24 mouse cellular contexts compared by ENCODE assay signal in the genomic region with DNA sequence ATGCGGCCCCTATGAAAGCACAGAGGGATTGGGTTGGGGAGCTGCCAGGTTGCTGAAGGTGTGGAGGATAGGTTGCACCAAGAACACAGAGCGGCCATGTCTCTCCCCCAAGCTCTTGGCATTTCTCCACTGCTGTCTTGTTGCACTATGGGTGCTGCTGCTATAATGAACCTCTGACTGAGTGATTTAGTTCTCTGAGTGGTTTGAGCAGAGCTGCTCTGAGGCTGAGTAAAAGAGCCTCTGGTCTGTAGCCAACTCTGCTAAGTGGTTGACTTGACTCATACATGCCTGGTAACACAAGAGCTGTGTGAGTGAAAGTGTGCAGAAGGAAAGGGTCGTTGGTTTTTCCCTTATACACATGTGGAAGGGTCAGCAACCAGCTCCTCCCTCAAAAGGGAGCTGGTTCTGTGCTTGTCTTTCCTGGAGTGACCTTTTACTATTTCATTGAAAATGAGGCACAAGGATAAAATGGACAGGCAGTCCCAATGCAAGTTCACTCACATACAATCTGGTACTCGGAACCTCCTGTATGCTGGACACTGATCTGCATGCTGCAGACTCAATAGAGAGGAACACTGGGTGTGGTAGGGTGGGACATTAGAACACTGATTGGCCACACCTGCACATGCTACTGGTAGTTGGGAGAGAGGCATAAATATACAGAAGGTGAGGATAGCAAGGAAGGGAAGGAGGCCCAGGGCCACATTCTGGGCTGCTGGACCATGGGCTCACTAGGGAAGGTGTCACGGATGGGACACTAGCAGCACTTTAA. TPM values are rescaled to one million over a fixed set of nuclear protein-coding genes. Genes with fewer than 3 reads are reported as not detected.
DNase-seq lines count a peak whose midpoint lies in the region; ATAC-seq and TF ChIP-seq lines count a peak whose summit lies in the region.
"Not testable (repeated sequence)": the region's sequence is repeated elsewhere in the genome, so short reads cannot be mapped to it uniquely, and the experiment has no call there.
"Had no signal": no experiment of that assay in that cellular context is flagged by ENCODE, and none has a peak within 500 bp of the region (broad histone marks: within the 10 kb centered on the region; RNA-seq: fewer than 3 reads in every experiment).

No protein-coding gene starts in this region.

- peak overlapping the region; percentile 60 for H3K4me3 ChIP-seq in liver, adult 2 months (ENCODE audit: insufficient read depth, low read depth, low read length)
- not testable (repeated sequence) for H3K4me3 ChIP-seq in lung, embryonic 15.5 days; stomach, postnatal 0 days (ENCODE audit: low read depth, low read length)

- WGBS in liver, adult 2 months = 21% methylated on average over 5 of the region's 5 CpGs
- WGBS in lung, embryonic 15.5 days = 62% methylated on average over 4 of the region's 5 CpGs
- WGBS in stomach, postnatal 0 days = 57% methylated on average over 4 of the region's 5 CpGs

- not testable (repeated sequence) for H3K27me3 ChIP-seq in liver, adult 2 months (ENCODE audit: control insufficient read depth, insufficient read depth, low read length); lung, embryonic 15.5 days; stomach, postnatal 0 days (ENCODE audit: control insufficient read depth, insufficient read depth, low read length)

- H3K4me2 ChIP-seq in lung, embryonic 15.5 days; stomach, postnatal 0 days (replicated peaks; ENCODE audit: low read depth): not testable (repeated sequence)

- TF ChIP-seq POLR2A in liver, adult 2 months (IDR thresholded peaks at IDR 0.05; ENCODE audit: extremely low read depth, insufficient read depth, low read length) = not testable (repeated sequence)

- peak; percentile 85 for DNase-seq in NIH3T3 (ENCODE audit: low read depth)
- peak; percentile 8 for DNase-seq in adrenal gland, postnatal 10 days
- peak; percentile 84 for DNase-seq in heart, adult 11 months
- peak; percentile 63 for DNase-seq in liver, adult 2 months (ENCODE audit: extremely low read depth, low read depth, low spot score)
- DNase-seq in stomach, postnatal 0 days (ENCODE audit: low spot score) = peak; percentile 23

- peak overlapping the region; percentile 71 for H3K9ac ChIP-seq in liver, adult 2 months (ENCODE audit: low read depth, low read length)
- H3K9ac ChIP-seq in lung, embryonic 15.5 days; stomach, postnatal 0 days (ENCODE audit: low read length): not testable (repeated sequence)

- peak overlapping the region; percentile 66 for H3K27ac ChIP-seq in liver, adult 2 months (replicated peaks; ENCODE audit: insufficient read depth, low read depth, low read length)
- not testable (repeated sequence) for H3K27ac ChIP-seq in lung, embryonic 15.5 days
- H3K27ac ChIP-seq in stomach, postnatal 0 days (replicated peaks) = peak overlapping the region; percentile 56

- H3K4me1 ChIP-seq in liver, adult 2 months (ENCODE audit: control insufficient read depth, insufficient read depth, low read length) = peaks cover 30% of the 10 kb centered on the region
- H3K4me1 ChIP-seq in lung, embryonic 15.5 days; stomach, postnatal 0 days (replicated peaks; ENCODE audit: control insufficient read depth, insufficient read depth): not testable (repeated sequence)

- ATAC-seq in lung, embryonic 15.5 days (ENCODE audit: borderline replicate concordance, extremely low read depth, low FRiP score, low TSS enrichment) = peak; percentile 11; the same call in 1 of the 2 replicates
- ATAC-seq in megakaryocyte progenitor cell, adult 5-6 weeks (replicated peaks; ENCODE audit: poor library complexity) = peak; percentile 8; the same call in 1 of the 2 replicates
- ATAC-seq in stomach, postnatal 0 days (ENCODE audit: low FRiP score, low TSS enrichment) = peak; percentile 62

- H3K9me3 ChIP-seq in lung, embryonic 15.5 days; stomach, postnatal 0 days (ENCODE audit: control insufficient read depth, low read length): not testable (repeated sequence)

- peaks cover 19% of the 10 kb centered on the region; the same call in 1 of the 2 replicates for H3K79me2 ChIP-seq in liver, adult 2 months (ENCODE audit: control insufficient read depth, insufficient read depth, low read length)

- TF ChIP-seq EP300 in stomach, postnatal 0 days (optimal IDR thresholded peaks at IDR 0.05) = not testable (repeated sequence)

- TF ChIP-seq CTCF in liver, adult 2 months (IDR thresholded peaks at IDR 0.05; ENCODE audit: low read depth, low read length); stomach, postnatal 0 days (IDR thresholded peaks at IDR 0.05; ENCODE audit: low read depth): not testable (repeated sequence)

- H3K36me3 ChIP-seq in liver, adult 2 months (ENCODE audit: control insufficient read depth, insufficient read depth, low read length); lung, embryonic 15.5 days; stomach, postnatal 0 days (ENCODE audit: control insufficient read depth, insufficient read depth, low read length): not testable (repeated sequence)

RNA-seq across cellular contexts. Expression of gene Ugt1a6b, which starts 0.8 kb away (rescaled TPM):
- total RNA-seq in adrenal gland, postnatal 10 days (2021) = 10 to 100 TPM in 1 of 2 experiments, 1 to 10 TPM in 1; 7.3 to 13.6 TPM
- 97.1 and 102 TPM in 2 replicates for total RNA-seq in liver, adult 2 months (2014; rRNA removed)
- polyA plus RNA-seq in liver, adult 2 months (2012; rRNA removed) = 77.3 and 91.0 TPM in 2 replicates
- polyA plus RNA-seq in lung, embryonic 15.5 days (2015; fragmentation: Nextera tagmentation; extraction: Ambion mirVana) = 0.08 and 0.32 TPM in 2 replicates
- 0.91 and 1.0 TPM in 2 replicates for total RNA-seq in megakaryocyte progenitor cell, adult 5-6 weeks (2015)
- 0.87 and 1.6 TPM in 2 replicates for total RNA-seq in megakaryocyte progenitor cell, adult 5-6 weeks (2017)
- polyA plus RNA-seq in stomach, postnatal 0 days (2015; fragmentation: Nextera tagmentation; extraction: Ambion mirVana) = 5.2 and 6.7 TPM in 2 replicates
- total RNA-seq: hematopoietic stem cell, adult 5-6 weeks had no signal
- polyA plus RNA-seq: cerebellum, adult 2 months; embryonic facial prominence, embryonic 10.5 days; forebrain, embryonic 11.5 days; heart, embryonic 10.5 days; heart, embryonic 14.5 days; intestine, embryonic 14.5 days had no signal

RNA-seq across cellular contexts. Expression of gene Ugt1a7c, which starts 9.0 kb away (rescaled TPM):
- total RNA-seq in adrenal gland, postnatal 10 days (2021) = 1 to 10 TPM; 1.9 to 2.6 TPM
- total RNA-seq in liver, adult 2 months (2014; rRNA removed) = 20.1 and 51.1 TPM in 2 replicates
- polyA plus RNA-seq in liver, adult 2 months (2012; rRNA removed) = 2.0 and 3.9 TPM in 2 replicates
- 2.3 and 3.1 TPM in 2 replicates for polyA plus RNA-seq in lung, embryonic 15.5 days (2015; fragmentation: Nextera tagmentation; extraction: Ambion mirVana)
- 24.0 and 29.5 TPM in 2 replicates for total RNA-seq in megakaryocyte progenitor cell, adult 5-6 weeks (2015)
- total RNA-seq in megakaryocyte progenitor cell, adult 5-6 weeks (2017) = 37.6 and 47.2 TPM in 2 replicates
- 33.9 and 40.4 TPM in 2 replicates for polyA plus RNA-seq in stomach, postnatal 0 days (2015; fragmentation: Nextera tagmentation; extraction: Ambion mirVana)

RNA-seq across cellular contexts. Expression of gene Ugt1a8, which starts 16.3 kb away (rescaled TPM):
- total RNA-seq in adrenal gland, postnatal 10 days (2021) = under 1 TPM; 0.21 to 0.30 TPM
- 4.0 and 4.6 TPM in 2 replicates for total RNA-seq in liver, adult 2 months (2014; rRNA removed)
- 0.07 and 0.11 TPM in 2 replicates for polyA plus RNA-seq in liver, adult 2 months (2012; rRNA removed)
- polyA plus RNA-seq in lung, embryonic 15.5 days (2015; fragmentation: Nextera tagmentation; extraction: Ambion mirVana) = not detected in 2 replicates
- total RNA-seq in megakaryocyte progenitor cell, adult 5-6 weeks (2015) = not detected in 2 replicates
- total RNA-seq in megakaryocyte progenitor cell, adult 5-6 weeks (2017) = not detected in 2 replicates
- polyA plus RNA-seq in stomach, postnatal 0 days (2015; fragmentation: Nextera tagmentation; extraction: Ambion mirVana) = not detected in 2 replicates
- total RNA-seq: adrenal gland, postnatal 25 days; CH12.LX; gastrocnemius, adult 8-10 months; gastrocnemius, postnatal 36 days; heart, adult 18-20 months; heart, postnatal 14 days; hematopoietic stem cell, adult 5-6 weeks; hindbrain, postnatal 0 days had no signal
- polyA plus RNA-seq: cerebellum, adult 2 months; embryonic facial prominence, embryonic 10.5 days; embryonic facial prominence, embryonic 14.5 days; forebrain, embryonic 11.5 days; forebrain, embryonic 15.5 days; heart, embryonic 10.5 days; heart, embryonic 14.5 days; hindbrain, embryonic 13.5 days; hindbrain, postnatal 0 days; intestine, embryonic 14.5 days had no signal

RNA-seq across cellular contexts. Expression of gene Ugt1a6a, which starts 30.7 kb away (rescaled TPM):
- total RNA-seq in adrenal gland, postnatal 10 days (2021) = 10 to 100 TPM in 1 of 2 experiments, 1 to 10 TPM in 1; 9.1 to 14.0 TPM
- total RNA-seq in liver, adult 2 months (2014; rRNA removed) = 55.4 and 90.9 TPM in 2 replicates
- 84.4 and 106 TPM in 2 replicates for polyA plus RNA-seq in liver, adult 2 months (2012; rRNA removed)
- 3.2 and 3.3 TPM in 2 replicates for polyA plus RNA-seq in lung, embryonic 15.5 days (2015; fragmentation: Nextera tagmentation; extraction: Ambion mirVana)
- 2.6 and 2.7 TPM in 2 replicates for total RNA-seq in megakaryocyte progenitor cell, adult 5-6 weeks (2015)
- total RNA-seq in megakaryocyte progenitor cell, adult 5-6 weeks (2017) = 0.71 and 2.0 TPM in 2 replicates
- polyA plus RNA-seq in stomach, postnatal 0 days (2015; fragmentation: Nextera tagmentation; extraction: Ambion mirVana) = 56.5 and 65.8 TPM in 2 replicates
- polyA plus RNA-seq: heart, embryonic 10.5 days had no signal

RNA-seq across cellular contexts. Expression of gene Ugt1a9, which starts 33.3 kb away (rescaled TPM):
- total RNA-seq in adrenal gland, postnatal 10 days (2021) = 1 to 10 TPM; 4.1 to 6.3 TPM
- 177 and 194 TPM in 2 replicates for total RNA-seq in liver, adult 2 months (2014; rRNA removed)
- 142 and 259 TPM in 2 replicates for polyA plus RNA-seq in liver, adult 2 months (2012; rRNA removed)
- not detected in 2 replicates for polyA plus RNA-seq in lung, embryonic 15.5 days (2015; fragmentation: Nextera tagmentation; extraction: Ambion mirVana)
- not detected in 2 replicates for total RNA-seq in megakaryocyte progenitor cell, adult 5-6 weeks (2015)
- total RNA-seq in megakaryocyte progenitor cell, adult 5-6 weeks (2017) = not detected in 2 replicates
- 0.65 and 1.4 TPM in 2 replicates for polyA plus RNA-seq in stomach, postnatal 0 days (2015; fragmentation: Nextera tagmentation; extraction: Ambion mirVana)
- total RNA-seq: adrenal gland, postnatal 25 days; CH12.LX; gastrocnemius, adult 8-10 months; gastrocnemius, postnatal 36 days; heart, adult 18-20 months; heart, postnatal 14 days; hematopoietic stem cell, adult 5-6 weeks; hindbrain, postnatal 0 days had no signal
- polyA plus RNA-seq: cerebellum, adult 2 months; embryonic facial prominence, embryonic 10.5 days; embryonic facial prominence, embryonic 14.5 days; forebrain, embryonic 11.5 days; forebrain, embryonic 15.5 days; heart, embryonic 10.5 days; heart, embryonic 14.5 days; hindbrain, embryonic 13.5 days; hindbrain, postnatal 0 days had no signal

Comparison
In these comparisons a context has a peak if more than half of its experiments do, and no peak if none do; other contexts are left out.
1. DNase-seq: peak in every context shown above with its lines; median percentile 85 in NIH3T3; 84 in heart, adult 11 months; 63 in liver, adult 2 months; 23 in stomach, postnatal 0 days; 8 in adrenal gland, postnatal 10 days.
2. ATAC-seq: peak in every context shown above with its lines; median percentile 62 in stomach, postnatal 0 days; 11 in lung, embryonic 15.5 days; 8 in megakaryocyte progenitor cell, adult 5-6 weeks.